Mouse (Mus musculus) cortical plate, adult 2 months (tissue): Measurements from ENCODE around the gene Abhd17c.

Source experiments
- CTCF ChIP-seq: fragments of 200-500 bp; IDR thresholded peaks from 2 replicates; pipeline ENCODE4 v1.5.1; 2011; ENCODE audit warnings: mild to moderate bottlenecking, control low read depth, low read length; ENCODE audit not compliant: insufficient read depth; ENCODE audit errors: extremely low read depth
- POLR2A ChIP-seq: fragments of 200-500 bp; IDR thresholded peaks from 2 replicates; pipeline ENCODE4 v1.6.1; 2011; ENCODE audit warnings: mild to moderate bottlenecking, low read length, control low read depth; ENCODE audit not compliant: insufficient read depth; ENCODE audit errors: extremely low read depth

GRCm38 (mm10) chr7:84185196-84185595 is 33.5 kb upstream of the Abhd17c start:
- TF ChIP-seq CTCF, result no peak
- no peak for TF ChIP-seq POLR2A
